Mouse (Mus musculus) lung, postnatal 0 days (tissue): Measurements from ENCODE around the gene Knstrn.

Experiments
- CTCF ChIP-seq: IDR thresholded peaks from 2 replicates; pipeline ENCODE4 v1.5.1; 2016; ENCODE audit warnings: antibody characterized with exemption, mild to moderate bottlenecking
- EP300 ChIP-seq: IDR thresholded peaks from 2 replicates; pipeline ENCODE4 v1.6.1; 2016; ENCODE audit warnings: antibody characterized with exemption, mild to moderate bottlenecking, control low read depth

DNA sequence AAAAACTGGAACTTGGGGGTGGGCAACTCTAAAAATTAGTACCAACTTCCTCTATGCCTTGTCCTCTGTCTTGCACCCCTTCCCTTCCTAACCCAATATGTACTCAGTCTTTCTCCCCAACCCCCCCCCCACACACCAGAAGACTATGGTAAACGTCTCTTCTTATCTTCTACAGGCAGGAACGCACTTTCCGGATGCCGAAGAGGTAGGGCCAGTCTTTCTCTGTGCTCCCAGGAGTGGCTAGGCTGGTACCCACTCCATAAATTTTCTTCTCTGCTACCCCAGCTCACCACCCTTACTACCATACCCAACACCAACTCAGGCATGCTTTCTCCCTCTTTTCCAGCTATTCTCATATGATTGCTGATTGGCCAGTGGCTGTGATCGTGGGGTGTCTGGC lies 27.3 kb upstream of the Knstrn start:
- TF ChIP-seq CTCF (no peak), EP300 (no peak)
